Mouse (Mus musculus) brain, embryonic 14.5 days (tissue): ENCODE data around the gene Hipk2. TPM values are rescaled to one million over a fixed set of nuclear protein-coding genes. Genes with fewer than 3 reads are reported as not detected.

Experiments
- DNase-seq: peaks from one replicate; pipeline ENCODE4 v3.0.0-alpha.2; 2011; ENCODE audit warnings: low read depth
- CTCF ChIP-seq: fragments of 200-500 bp; IDR thresholded peaks from 2 replicates; pipeline ENCODE4 v1.5.1; 2012; ENCODE audit warnings: inconsistent platforms, mild to moderate bottlenecking, moderate library complexity, borderline replicate concordance; ENCODE audit not compliant: insufficient read depth, insufficient read length; ENCODE audit errors: extremely low read depth
- POLR2A ChIP-seq: fragments of 200-500 bp; IDR thresholded peaks from 2 replicates; pipeline ENCODE4 v1.6.1; 2012; ENCODE audit warnings: mild to moderate bottlenecking, inconsistent platforms, borderline replicate concordance; ENCODE audit not compliant: poor library complexity, insufficient read depth, insufficient read length, severe bottlenecking; ENCODE audit errors: extremely low read depth
- polyA plus RNA-seq: library from polyadenylated mRNA; depleted of rRNA; stranded (reverse); fragments of >200 nt; gene quantifications from 2 replicates; pipeline ENCODE4 v1.2.3, GENCODE M21; 2012

Gene Hipk2
- polyA plus RNA-seq, 1 experiment = 48.7 TPM

DNA sequence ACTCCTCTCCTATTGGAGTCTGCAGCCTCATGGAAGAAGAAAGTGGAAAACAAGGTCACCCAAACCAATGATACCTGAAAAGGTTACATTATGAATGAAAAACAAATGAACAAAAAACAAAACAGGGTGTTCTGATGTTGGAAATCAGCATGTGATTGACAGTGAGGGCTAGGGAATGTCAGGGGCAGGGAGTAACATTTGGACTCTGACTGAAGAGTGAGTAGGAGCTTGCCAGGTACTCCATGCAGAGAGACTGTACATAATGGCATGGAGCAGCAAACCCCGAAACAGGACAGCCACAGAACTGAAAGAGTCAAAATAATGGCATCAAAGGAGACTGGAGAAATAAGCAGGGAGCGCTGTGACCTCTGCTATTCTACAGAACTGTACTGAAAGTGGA is 15.7 kb downstream of the Hipk2 start:
- DNase-seq = no peak
- TF ChIP-seq POLR2A (no peak), CTCF (no peak)

DNA sequence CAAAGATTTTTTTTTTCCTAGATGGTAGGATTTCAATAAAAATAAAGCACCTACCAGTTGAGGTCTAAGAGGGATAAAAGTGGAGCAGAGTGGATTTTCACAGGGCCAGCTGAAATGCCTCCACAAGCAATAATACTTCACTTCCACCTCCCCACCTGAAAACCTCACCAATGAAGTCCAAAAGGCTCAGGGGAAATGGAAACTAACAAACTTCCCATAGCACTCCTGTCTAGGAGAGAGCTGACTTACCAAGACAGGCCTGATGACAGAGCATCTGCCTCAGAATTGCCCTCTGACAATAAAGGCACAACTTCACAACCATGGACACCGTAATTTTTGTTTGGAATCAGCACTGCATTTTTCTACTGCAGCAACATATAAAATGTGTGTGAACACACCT is 16.1 kb downstream of the Hipk2 start:
- no peak for DNase-seq
- TF ChIP-seq POLR2A (no peak), CTCF (no peak)

DNA sequence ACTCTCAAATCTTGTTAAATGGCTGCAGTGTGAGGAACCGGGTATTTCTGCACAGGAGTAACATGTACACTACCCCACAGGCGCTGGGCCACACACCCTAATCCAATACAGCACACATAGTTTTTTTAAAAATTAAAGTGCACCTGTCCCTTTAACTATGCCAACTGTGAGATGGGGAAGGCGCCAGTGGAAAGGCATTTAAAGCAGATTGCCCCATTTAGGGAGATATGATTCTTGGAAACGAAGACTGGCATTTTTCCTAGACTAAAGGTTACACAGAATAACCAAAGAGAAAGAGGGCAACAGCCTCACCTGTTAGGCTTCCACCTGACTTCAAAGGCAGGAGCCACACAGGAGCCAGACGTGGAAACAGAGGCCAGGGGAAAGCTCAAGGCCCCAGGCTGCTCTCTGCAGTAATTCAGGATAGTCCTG is 22.4 kb downstream of the Hipk2 start:
- TF ChIP-seq POLR2A (no peak), CTCF (no peak)
- DNase-seq = no peak

DNA sequence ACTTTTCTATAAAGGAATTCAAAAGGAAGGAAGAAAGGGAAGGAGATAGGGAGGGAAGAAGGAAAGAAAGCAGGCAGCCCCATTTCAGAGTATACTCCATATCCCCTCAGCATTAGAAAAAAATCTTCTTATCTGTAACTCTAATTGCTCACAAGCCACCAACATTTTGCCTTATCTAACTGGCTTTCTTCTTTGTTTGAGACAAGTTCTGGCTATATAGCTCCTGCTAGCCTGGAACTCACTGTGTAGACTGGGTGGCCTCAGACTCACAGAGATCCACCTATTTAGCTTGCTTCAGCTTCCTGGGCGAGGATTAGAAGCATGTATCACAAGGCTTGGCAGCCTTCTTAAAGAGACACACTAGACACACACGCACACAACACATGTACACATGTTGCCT is 24.2 kb downstream of the Hipk2 start:
- TF ChIP-seq CTCF (no peak), POLR2A (no peak)
- DNase-seq = no peak

DNA sequence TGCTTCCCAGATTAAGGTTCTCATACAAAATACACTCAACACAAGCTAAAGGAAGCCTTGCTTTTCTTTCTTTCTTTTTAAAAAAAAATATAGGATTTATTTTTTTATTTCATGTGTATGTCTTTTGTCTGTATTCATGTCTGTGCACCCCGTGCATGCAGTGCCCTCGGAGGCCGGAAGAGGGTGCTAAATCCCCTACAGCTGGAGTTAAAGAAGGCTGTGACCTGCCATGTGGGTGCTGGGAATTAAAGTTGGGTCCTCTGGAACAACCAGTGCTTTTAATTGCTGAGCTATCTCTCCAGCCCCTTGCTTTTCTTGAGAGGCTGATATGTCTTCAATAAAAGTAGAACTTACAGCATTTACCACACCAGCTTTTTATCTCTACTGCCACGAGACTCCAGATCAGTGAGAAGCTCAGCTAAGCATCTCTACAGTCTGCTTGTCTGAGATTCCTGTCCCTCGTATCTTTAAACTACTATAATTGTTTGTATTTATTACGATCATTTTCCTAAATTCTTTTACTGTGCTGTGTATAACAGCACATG is 25.2 kb downstream of the Hipk2 start:
- TF ChIP-seq POLR2A = no peak
- no peak for TF ChIP-seq CTCF
- DNase-seq = no peak

DNA sequence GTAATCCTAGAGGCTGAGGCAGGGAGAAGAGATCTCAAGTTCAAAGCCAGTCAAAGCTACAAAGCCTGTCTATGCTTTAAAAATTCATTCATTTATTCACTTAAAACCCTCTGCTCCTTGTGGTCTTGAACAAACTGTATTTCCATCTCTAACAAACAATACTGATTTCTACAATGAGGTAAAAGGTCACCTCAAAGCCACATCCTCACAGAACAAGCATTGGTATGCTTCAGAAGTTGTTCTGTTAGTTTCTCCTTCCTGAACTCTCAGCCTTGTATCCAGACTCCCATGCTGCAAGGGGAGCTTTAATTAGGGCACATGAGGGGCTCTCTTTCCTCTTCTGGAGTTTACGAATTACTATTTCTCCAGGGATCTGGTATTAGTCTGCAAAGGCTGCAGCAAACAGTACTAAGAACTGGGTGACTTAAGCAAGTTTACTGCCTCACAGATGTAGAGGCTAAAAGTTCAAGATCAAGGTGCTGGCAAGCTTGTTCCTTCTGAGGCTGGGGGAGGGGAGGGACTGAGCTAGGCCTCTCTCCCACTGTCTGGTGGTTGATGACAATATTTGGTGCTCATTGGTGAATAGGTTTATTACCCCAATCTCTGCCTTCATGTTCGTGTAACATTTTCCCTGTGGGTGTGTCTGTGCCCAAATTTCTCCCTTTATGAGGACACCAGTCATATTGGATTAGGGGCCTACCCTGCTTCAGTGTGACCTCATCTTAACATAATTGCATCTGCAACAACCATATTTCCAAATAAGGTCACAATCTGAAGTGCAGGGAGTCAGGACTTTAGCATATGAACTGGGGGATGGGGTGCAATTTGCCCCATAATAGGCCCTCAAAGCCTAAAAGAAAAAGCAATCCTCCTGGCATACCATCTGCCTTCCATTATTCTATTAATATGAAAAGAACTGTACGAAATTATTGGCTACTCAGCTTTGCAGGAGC is 27.7 kb downstream of the Hipk2 start:
- TF ChIP-seq CTCF (no peak), POLR2A (no peak)
- DNase-seq = peak; percentile 55

DNA sequence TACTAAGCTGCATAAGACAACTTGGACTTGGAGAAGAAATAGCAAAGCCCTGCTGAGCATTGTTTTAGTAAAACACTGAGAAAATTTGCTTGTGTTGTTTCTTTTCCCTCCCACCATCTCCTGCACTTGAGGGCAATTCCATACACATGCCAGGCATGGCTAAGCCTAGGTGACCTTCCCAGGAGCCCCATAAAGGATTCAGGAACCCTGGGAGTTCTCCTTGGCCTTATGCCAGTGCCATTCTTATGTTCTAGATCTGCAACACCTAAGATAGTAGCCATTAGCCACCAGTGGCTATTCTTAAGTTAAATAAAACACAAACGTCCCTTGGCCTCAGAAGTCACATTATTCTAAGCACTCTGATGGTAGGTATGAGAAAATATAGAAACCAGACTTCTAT is 28.5 kb downstream of the Hipk2 start:
- TF ChIP-seq POLR2A = no peak
- TF ChIP-seq CTCF = no peak
- DNase-seq = no peak

DNA sequence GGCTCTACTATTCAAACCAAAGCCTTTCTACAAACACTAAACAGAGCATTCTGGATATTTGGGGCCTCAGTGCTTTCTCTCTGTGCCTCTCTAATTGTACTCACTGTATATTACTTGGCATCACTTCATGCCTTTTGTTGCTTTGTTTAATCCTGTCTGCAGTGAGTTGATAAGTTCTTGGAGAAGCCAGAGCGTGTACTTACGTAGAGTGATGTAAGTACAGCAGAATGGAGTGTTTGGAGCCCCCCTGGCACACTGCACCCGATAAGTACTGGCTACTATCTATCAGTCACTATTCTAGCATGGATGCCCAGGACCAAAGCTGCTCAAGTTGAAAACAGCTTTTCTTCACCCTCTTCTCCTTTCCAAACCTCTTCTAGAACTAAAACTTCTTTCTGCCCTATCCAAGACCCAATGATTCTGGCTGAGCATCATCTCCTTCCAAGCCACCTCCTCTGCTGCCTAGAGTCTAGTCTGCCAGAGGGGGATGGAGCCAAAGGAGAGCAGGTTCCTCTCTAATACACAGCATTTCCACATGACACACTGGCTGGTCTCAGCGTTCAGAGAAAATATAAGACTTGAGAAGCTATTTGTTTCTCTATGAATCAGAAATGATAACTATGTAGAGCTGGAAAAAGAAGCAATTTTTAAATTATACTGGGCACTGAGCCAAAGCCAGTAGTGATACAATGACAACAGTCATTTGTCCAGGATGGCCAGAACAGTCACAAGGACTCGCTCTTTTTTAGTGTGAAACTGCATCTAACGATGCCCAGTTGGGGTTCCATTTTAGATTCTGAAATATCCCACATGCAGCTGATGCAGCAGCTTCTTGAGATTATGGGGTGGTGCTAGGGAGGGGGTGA is 29.4 kb downstream of the Hipk2 start:
- DNase-seq = peak; percentile 42
- TF ChIP-seq CTCF (no peak), POLR2A (no peak)

DNA sequence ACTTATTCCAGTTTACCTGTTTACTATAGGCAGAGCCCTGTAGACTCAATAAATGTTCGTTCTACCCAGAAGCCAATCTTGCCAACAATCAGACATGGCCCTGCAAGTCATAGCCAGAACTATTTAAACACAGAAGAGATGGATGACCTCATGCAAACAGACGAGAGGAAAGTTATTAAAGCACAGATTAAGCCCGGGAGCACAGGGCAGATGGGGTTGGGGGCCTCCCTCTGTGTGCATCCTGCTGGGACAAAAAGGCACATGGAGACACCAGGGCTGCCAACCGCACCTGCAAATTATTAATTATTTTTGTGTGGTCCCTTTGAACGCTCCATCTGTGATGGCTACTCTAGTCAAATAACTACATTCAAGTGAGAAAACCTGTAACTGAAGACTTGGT is 30.1 kb downstream of the Hipk2 start:
- DNase-seq = peak; percentile 41
- TF ChIP-seq CTCF (no peak), POLR2A (no peak)

DNA sequence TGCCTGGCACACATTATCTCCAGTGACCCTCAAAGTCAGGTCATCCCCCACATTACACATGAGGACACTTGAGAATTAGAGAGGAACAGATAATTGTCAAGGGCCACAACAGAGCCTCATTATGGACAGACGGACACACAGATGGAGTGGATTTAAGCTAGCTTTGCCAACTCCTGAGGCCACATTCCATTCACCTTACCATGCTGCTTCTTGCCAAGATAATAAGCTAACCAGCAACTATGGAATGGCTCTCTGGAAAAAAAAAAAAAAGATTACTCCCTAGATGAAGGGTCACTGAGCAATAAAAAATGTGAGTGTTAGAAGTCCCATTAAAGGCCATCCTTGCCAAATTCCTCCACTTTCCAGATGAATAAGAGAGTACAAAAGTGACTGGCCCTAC is 30.8 kb downstream of the Hipk2 start:
- no peak for DNase-seq
- TF ChIP-seq POLR2A (no peak), CTCF (no peak)

DNA sequence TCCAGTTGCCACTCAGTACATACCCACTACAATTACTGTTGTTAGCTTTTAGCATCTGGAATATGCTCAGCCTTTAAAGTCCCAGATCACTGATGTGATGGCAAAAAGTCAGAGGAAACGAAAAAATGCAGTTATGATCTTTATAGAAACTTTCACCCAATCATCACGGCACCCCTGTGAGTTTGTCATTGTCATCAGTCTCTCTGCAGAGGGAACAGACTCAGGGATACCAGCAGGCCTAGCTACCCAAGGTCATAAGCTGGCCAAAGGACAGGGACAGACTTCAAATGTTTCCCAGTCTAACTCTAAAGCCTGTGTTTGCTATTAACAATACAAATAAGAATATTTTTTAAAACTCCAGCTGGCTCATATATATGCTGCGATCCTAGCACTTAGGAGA is 34.4 kb downstream of the Hipk2 start:
- TF ChIP-seq POLR2A (no peak), CTCF (no peak)
- DNase-seq = no peak
